Mouse (Mus musculus) leukemia stem cell, adult 10-12 weeks (primary cell): ENCODE data around the gene Hs6st2. TPM values are rescaled to one million over a fixed set of nuclear protein-coding genes. Genes with fewer than 3 reads are reported as not detected.

Experiments used
- polyA plus RNA-seq: library from polyadenylated mRNA; stranded (reverse); fragments of >175 nt; gene quantifications from 2 replicates; pipeline ENCODE4 v1.2.3, GENCODE M21; 2012; ENCODE audit warnings: low replicate concordance

Gene Hs6st2
- 0.15 and 3.5 TPM in 2 replicates for polyA plus RNA-seq

GRCm38 (mm10) chrX:51681756-51682155 lies at the start of gene Hs6st2:
TSS of gene Hs6st2 (minus strand) at chrX:51681856.

Other genes with a start within 250 kb of the Hs6st2 start
- not detected in 2 replicates for gene Usp26, start 119.4 kb upstream of the Hs6st2 start, polyA plus RNA-seq